Mouse (Mus musculus) gastrocnemius, postnatal 14 days (tissue): ENCODE data around the gene Cnn3. TPM values are rescaled to one million over a fixed set of nuclear protein-coding genes. Genes with fewer than 3 reads are reported as not detected.

Experiments
- total RNA-seq, 2 experiments: library from RNA; stranded (reverse); gene quantifications; 2 replicates each; pipeline ENCODE4 v1.2.3; 2021

Gene Cnn3
- total RNA-seq, 2 experiments from 2014 or later: 54.0 to 64.5 TPM

Other genes with a start within 250 kb of the Cnn3 start
- gene Tmem56, start 143.4 kb upstream of the Cnn3 start, total RNA-seq: 1 to 10 TPM; 9.4 to 9.5 TPM
- 10 to 100 TPM in 1 of 2 experiments, 1 to 10 TPM in 1; 8.7 to 12.4 TPM for gene Alg14, start 134.7 kb upstream of the Cnn3 start, total RNA-seq
- gene Slc44a3, start 105.9 kb downstream of the Cnn3 start, total RNA-seq: under 1 TPM in 1 of 2 experiments, not detected in 1; 0.16 TPM
- gene 4930432M17Rik, start 244.3 kb downstream of the Cnn3 start, total RNA-seq: not detected